11 mouse cellular contexts compared by ENCODE assay signal in genomic region chr6:83351490-83352160, GRCm38 (mm10). TPM values are rescaled to one million over a fixed set of nuclear protein-coding genes. Genes with fewer than 3 reads are reported as not detected.
DNase-seq lines count a peak whose midpoint lies in the region; ATAC-seq and TF ChIP-seq lines count a peak whose summit lies in the region.
"Had no signal": no experiment of that assay in that cellular context is flagged by ENCODE, and none has a peak within 500 bp of the region (broad histone marks: within the 10 kb centered on the region; RNA-seq: fewer than 3 reads in every experiment).

No protein-coding gene starts in this region.

- H3K36me3 ChIP-seq in neural tube, embryonic 11.5 days (ENCODE audit: control insufficient read depth, insufficient read depth, low read length), result no peaks in the 10 kb centered on the region; the same call in 1 of the 2 replicates
- peaks cover 55% of the 10 kb centered on the region for H3K36me3 ChIP-seq in liver, embryonic 13.5 days
- H3K36me3 ChIP-seq in stomach, postnatal 0 days (ENCODE audit: control insufficient read depth, insufficient read depth, low read length), result 0 out of 2 replicates have a peak, but pooled peaks cover 2% of the 10 kb centered on the region
- H3K36me3 ChIP-seq in midbrain, postnatal 0 days (ENCODE audit: insufficient read depth, low read length), result peaks cover 5% of the 10 kb centered on the region
- peaks cover 12% of the 10 kb centered on the region; the same call in 1 of the 2 replicates for H3K36me3 ChIP-seq in midbrain, embryonic 15.5 days (replicated peaks)

- whole genome bisulfite sequencing in neural tube, embryonic 11.5 days, result 82% methylated on average over 7 of the region's 7 CpGs
- WGBS in liver, embryonic 13.5 days (ENCODE audit: insufficient replicate concordance), result 14% methylated on average over 7 of the region's 7 CpGs
- 62% methylated on average over 7 of the region's 7 CpGs for WGBS in stomach, postnatal 0 days
- WGBS in midbrain, postnatal 0 days, result 77% methylated on average over 7 of the region's 7 CpGs
- WGBS in midbrain, embryonic 15.5 days, result 85% methylated on average over 7 of the region's 7 CpGs

- H3K4me3 ChIP-seq in neural tube, embryonic 11.5 days (ENCODE audit: low read depth, low read length), result no peak overlapping the region
- peak overlapping the region; percentile 83 for H3K4me3 ChIP-seq in liver, embryonic 13.5 days (replicated peaks)
- no peak overlapping the region for H3K4me3 ChIP-seq in stomach, postnatal 0 days (ENCODE audit: low read depth, low read length)
- no peak overlapping the region for H3K4me3 ChIP-seq in midbrain, postnatal 0 days (ENCODE audit: low read depth, low read length)
- H3K4me3 ChIP-seq in midbrain, embryonic 15.5 days, result no peak overlapping the region

- no peak for TF ChIP-seq EP300 in stomach, postnatal 0 days (optimal IDR thresholded peaks at IDR 0.05)

- peak; percentile 48 for DNase-seq in cerebellum, adult 11-12 months
- DNase-seq in cerebellum, adult 11 months, result no peak
- no peak for DNase-seq in neural tube, embryonic 11.5 days (ENCODE audit: low spot score)
- DNase-seq in neural tube, embryonic 10.5 days (ENCODE audit: extremely low spot score, low spot score), result no peak
- DNase-seq in liver, embryonic 13.5 days, result peak; percentile 90
- DNase-seq in stomach, postnatal 0 days (ENCODE audit: low spot score), result peak; percentile 49
- no peak for DNase-seq in midbrain, postnatal 0 days (ENCODE audit: low spot score)
- DNase-seq: embryo, embryonic 11 days; heart, postnatal 4 days; kidney, postnatal 14 days had no signal

- H3K27me3 ChIP-seq in neural tube, embryonic 11.5 days (ENCODE audit: control insufficient read depth, insufficient read depth, low read length), result no peaks in the 10 kb centered on the region
- no peaks in the 10 kb centered on the region for H3K27me3 ChIP-seq in liver, embryonic 13.5 days
- H3K27me3 ChIP-seq in stomach, postnatal 0 days (ENCODE audit: control insufficient read depth, insufficient read depth, low read length), result no peaks in the 10 kb centered on the region
- no peaks in the 10 kb centered on the region for H3K27me3 ChIP-seq in midbrain, postnatal 0 days (ENCODE audit: insufficient read depth, low read length)
- H3K27me3 ChIP-seq in midbrain, embryonic 15.5 days (replicated peaks), result no peaks in the 10 kb centered on the region

- peak overlapping the region; percentile 23; the same call in 1 of the 2 replicates for H3K27ac ChIP-seq in neural tube, embryonic 11.5 days (ENCODE audit: low read depth, low read length)
- H3K27ac ChIP-seq in liver, embryonic 13.5 days, result peak overlapping the region; percentile 99
- 0 out of 2 replicates have a peak overlapping the region, but pooled peaks have one; percentile 13 for H3K27ac ChIP-seq in stomach, postnatal 0 days (replicated peaks)
- H3K27ac ChIP-seq in midbrain, postnatal 0 days (ENCODE audit: low read depth, low read length), result no peak overlapping the region
- no peak overlapping the region for H3K27ac ChIP-seq in midbrain, embryonic 15.5 days

- no peak overlapping the region for H3K9ac ChIP-seq in neural tube, embryonic 11.5 days (ENCODE audit: low read length)
- peak overlapping the region; percentile 96 for H3K9ac ChIP-seq in liver, embryonic 13.5 days
- no peak overlapping the region for H3K9ac ChIP-seq in stomach, postnatal 0 days (ENCODE audit: low read length)
- H3K9ac ChIP-seq in midbrain, postnatal 0 days (replicated peaks; ENCODE audit: low read length, poor library complexity, severe bottlenecking), result no peak overlapping the region
- H3K9ac ChIP-seq in midbrain, embryonic 15.5 days, result no peak overlapping the region

- TF ChIP-seq CTCF in stomach, postnatal 0 days (IDR thresholded peaks at IDR 0.05; ENCODE audit: low read depth), result no peak
- no peak for TF ChIP-seq CTCF in midbrain, postnatal 0 days (IDR thresholded peaks at IDR 0.05)

- no peak overlapping the region for H3K4me2 ChIP-seq in neural tube, embryonic 11.5 days (ENCODE audit: low read depth)
- peak overlapping the region; percentile 80 for H3K4me2 ChIP-seq in liver, embryonic 13.5 days
- H3K4me2 ChIP-seq in stomach, postnatal 0 days (replicated peaks; ENCODE audit: low read depth), result no peak overlapping the region
- H3K4me2 ChIP-seq in midbrain, postnatal 0 days (ENCODE audit: low read depth, low read length, poor library complexity, severe bottlenecking), result no peak overlapping the region
- no peak overlapping the region for H3K4me2 ChIP-seq in midbrain, embryonic 15.5 days

- no peak for ATAC-seq in neural tube, embryonic 11.5 days (ENCODE audit: insufficient read depth, low FRiP score, low TSS enrichment)
- ATAC-seq in liver, embryonic 13.5 days (ENCODE audit: low read depth), result peak; percentile 95
- ATAC-seq in stomach, postnatal 0 days (ENCODE audit: low FRiP score, low TSS enrichment), result peak; percentile 30; the same call in 1 of the 2 replicates
- no peak for ATAC-seq in midbrain, postnatal 0 days (ENCODE audit: low FRiP score)
- ATAC-seq in midbrain, embryonic 15.5 days (replicated peaks), result no peak

- H3K9me3 ChIP-seq in neural tube, embryonic 11.5 days (ENCODE audit: control insufficient read depth, low read length), result no peaks in the 10 kb centered on the region
- H3K9me3 ChIP-seq in liver, embryonic 13.5 days (replicated peaks), result no peaks in the 10 kb centered on the region
- no peaks in the 10 kb centered on the region for H3K9me3 ChIP-seq in stomach, postnatal 0 days (ENCODE audit: control insufficient read depth, low read length)
- no peaks in the 10 kb centered on the region for H3K9me3 ChIP-seq in midbrain, postnatal 0 days (ENCODE audit: low read length)
- H3K9me3 ChIP-seq in midbrain, embryonic 15.5 days, result no peaks in the 10 kb centered on the region

- H3K4me1 ChIP-seq in neural tube, embryonic 11.5 days (ENCODE audit: control insufficient read depth, insufficient read depth, low read length), result peaks cover 6% of the 10 kb centered on the region
- H3K4me1 ChIP-seq in liver, embryonic 13.5 days (replicated peaks), result peaks cover 81% of the 10 kb centered on the region
- H3K4me1 ChIP-seq in stomach, postnatal 0 days (replicated peaks; ENCODE audit: control insufficient read depth, insufficient read depth), result no peaks in the 10 kb centered on the region
- peaks cover 3% of the 10 kb centered on the region; the same call in 1 of the 2 replicates for H3K4me1 ChIP-seq in midbrain, postnatal 0 days (ENCODE audit: insufficient read depth, low read length)
- H3K4me1 ChIP-seq in midbrain, embryonic 15.5 days, result peaks cover 17% of the 10 kb centered on the region

RNA-seq across cellular contexts. Expression of gene Bola3, which starts 2.7 kb away (rescaled TPM):
- polyA plus RNA-seq in neural tube, embryonic 11.5 days (2014; fragmentation: Nextera tagmentation; extraction: Ambion mirVana), result 106 and 115 TPM in 2 replicates
- polyA plus RNA-seq in liver, embryonic 13.5 days (2015; fragmentation: Nextera tagmentation; extraction: Ambion mirVana), result 329 and 343 TPM in 2 replicates
- polyA plus RNA-seq in stomach, postnatal 0 days (2015; fragmentation: Nextera tagmentation; extraction: Ambion mirVana), result 156 and 162 TPM in 2 replicates
- total RNA-seq in midbrain, postnatal 0 days (2014; rRNA removed), result 9.6 and 10.6 TPM in 2 replicates
- 46.2 and 51.2 TPM in 2 replicates for polyA plus RNA-seq in midbrain, postnatal 0 days (2015; fragmentation: Nextera tagmentation; extraction: Ambion mirVana)
- 44.0 and 54.3 TPM in 2 replicates for polyA plus RNA-seq in midbrain, embryonic 15.5 days (2015; fragmentation: Nextera tagmentation; extraction: Ambion mirVana)

RNA-seq across cellular contexts. Expression of gene Mob1a, which starts 25.8 kb away (rescaled TPM):
- polyA plus RNA-seq in neural tube, embryonic 11.5 days (2014; fragmentation: Nextera tagmentation; extraction: Ambion mirVana), result 69.5 and 72.3 TPM in 2 replicates
- polyA plus RNA-seq in liver, embryonic 13.5 days (2015; fragmentation: Nextera tagmentation; extraction: Ambion mirVana), result 36.9 and 46.5 TPM in 2 replicates
- polyA plus RNA-seq in stomach, postnatal 0 days (2015; fragmentation: Nextera tagmentation; extraction: Ambion mirVana), result 31.0 and 32.5 TPM in 2 replicates
- total RNA-seq in midbrain, postnatal 0 days (2014; rRNA removed), result 23.2 and 31.6 TPM in 2 replicates
- polyA plus RNA-seq in midbrain, postnatal 0 days (2015; fragmentation: Nextera tagmentation; extraction: Ambion mirVana), result 8.7 and 9.0 TPM in 2 replicates
- polyA plus RNA-seq in midbrain, embryonic 15.5 days (2015; fragmentation: Nextera tagmentation; extraction: Ambion mirVana), result 22.8 and 23.4 TPM in 2 replicates

RNA-seq across cellular contexts. Expression of gene Mthfd2, which starts 25.9 kb away (rescaled TPM):
- polyA plus RNA-seq in neural tube, embryonic 11.5 days (2014; fragmentation: Nextera tagmentation; extraction: Ambion mirVana), result 43.1 and 45.7 TPM in 2 replicates
- polyA plus RNA-seq in liver, embryonic 13.5 days (2015; fragmentation: Nextera tagmentation; extraction: Ambion mirVana), result 90.3 and 106 TPM in 2 replicates
- polyA plus RNA-seq in stomach, postnatal 0 days (2015; fragmentation: Nextera tagmentation; extraction: Ambion mirVana), result 21.1 and 23.0 TPM in 2 replicates
- 19.2 and 24.0 TPM in 2 replicates for total RNA-seq in midbrain, postnatal 0 days (2014; rRNA removed)
- 27.0 and 32.0 TPM in 2 replicates for polyA plus RNA-seq in midbrain, postnatal 0 days (2015; fragmentation: Nextera tagmentation; extraction: Ambion mirVana)
- polyA plus RNA-seq in midbrain, embryonic 15.5 days (2015; fragmentation: Nextera tagmentation; extraction: Ambion mirVana), result 28.9 and 31.0 TPM in 2 replicates

Comparison
In these comparisons a context has a peak if more than half of its experiments do, and no peak if none do; other contexts are left out.
1. DNase-seq: peak in cerebellum, adult 11-12 months (single experiment), liver, embryonic 13.5 days (single experiment) and stomach, postnatal 0 days (single experiment); none in cerebellum, adult 11 months (single experiment), neural tube, embryonic 11.5 days (single experiment), neural tube, embryonic 10.5 days (single experiment) and midbrain, postnatal 0 days (single experiment).
2. ATAC-seq: peak in liver, embryonic 13.5 days (single experiment) and stomach, postnatal 0 days (single experiment); none in neural tube, embryonic 11.5 days (single experiment), midbrain, postnatal 0 days (single experiment) and midbrain, embryonic 15.5 days (single experiment).
3. H3K27ac ChIP-seq: peak in neural tube, embryonic 11.5 days (single experiment), liver, embryonic 13.5 days (single experiment) and stomach, postnatal 0 days (single experiment); none in midbrain, postnatal 0 days (single experiment) and midbrain, embryonic 15.5 days (single experiment).